Mouse (Mus musculus) testis, adult 2 months (tissue): Measurements from ENCODE around the gene Lmnb2. TPM values are rescaled to one million over a fixed set of nuclear protein-coding genes. Genes with fewer than 3 reads are reported as not detected.

Experiments
- H3K27ac ChIP-seq: fragments of 200-500 bp; 2 replicates; pipeline ENCODE4 v1.5.1; 2012; ENCODE audit warnings: low read depth, low read length; ENCODE audit not compliant: control insufficient read depth, insufficient read depth
- H3K27me3 ChIP-seq: fragments of 200-500 bp; 2 replicates; pipeline ENCODE4 v1.6.1; 2012; ENCODE audit warnings: mild to moderate bottlenecking, low read length, moderate library complexity; ENCODE audit not compliant: control insufficient read depth, insufficient read depth
- H3K36me3 ChIP-seq: fragments of 200-500 bp; 2 replicates; pipeline ENCODE4 v1.6.1; 2012; ENCODE audit warnings: mild to moderate bottlenecking, low read length; ENCODE audit not compliant: control insufficient read depth, insufficient read depth
- H3K4me1 ChIP-seq: fragments of 200-500 bp; 2 replicates; pipeline ENCODE4 v1.6.1; 2012; ENCODE audit warnings: low read length; ENCODE audit not compliant: control insufficient read depth, insufficient read depth
- H3K4me3 ChIP-seq: fragments of 200-500 bp; 2 replicates; pipeline ENCODE4 v1.5.1; 2012; ENCODE audit warnings: low read depth, mild to moderate bottlenecking, low read length, moderate library complexity, mixed read lengths; ENCODE audit not compliant: control insufficient read depth
- CTCF ChIP-seq: fragments of 200-500 bp; IDR thresholded peaks from 2 replicates; pipeline ENCODE4 v1.5.1; 2012; ENCODE audit warnings: low read depth, mild to moderate bottlenecking, inconsistent platforms, low read length, moderate library complexity; ENCODE audit not compliant: control insufficient read depth, insufficient read depth, insufficient replicate concordance
- POLR2A ChIP-seq: fragments of 200-500 bp; IDR thresholded peaks from 2 replicates; pipeline ENCODE4 v1.6.1; 2012; ENCODE audit warnings: low read depth, mild to moderate bottlenecking, inconsistent platforms, low read length, moderate library complexity; ENCODE audit not compliant: control insufficient read depth
- polyA plus RNA-seq: library from polyadenylated mRNA; depleted of rRNA; stranded (reverse); fragments of >200 nt; gene quantifications from 2 replicates; pipeline ENCODE4 v1.2.3, GENCODE M21; 2012

Lmnb2 gene
- polyA plus RNA-seq, 1 experiment: 177 TPM

GRCm38 (mm10) chr10:80911354-80911753 is 6.7 kb downstream of the Lmnb2 start:
- Histone ChIP-seq H3K4me1 (peaks cover 3% of the 10 kb centered on the region; the same call in 1 of the 2 replicates), H3K4me3 (no peak overlapping the region), H3K27ac (no peak overlapping the region), H3K36me3 (no peaks in the 10 kb centered on the region), H3K27me3 (no peaks in the 10 kb centered on the region)
- TF ChIP-seq CTCF (no peak), POLR2A (no peak)

- no peak overlapping the region for H3K27ac ChIP-seq
- H3K4me1 ChIP-seq: peaks cover 5% of the 10 kb centered on the region; the same call in 1 of the 2 replicates
- TF ChIP-seq CTCF (no peak), POLR2A (no peak)
- no peak overlapping the region; the same call in 1 of the 2 replicates for H3K4me3 ChIP-seq
- no peaks in the 10 kb centered on the region for H3K27me3 ChIP-seq
- H3K36me3 ChIP-seq: no peaks in the 10 kb centered on the region
These were observed 8.5 kb downstream of the Lmnb2 start for GRCm38 (mm10) chr10:80909375-80910162.

- no peaks in the 10 kb centered on the region for H3K27me3 ChIP-seq
- no peak overlapping the region for H3K27ac ChIP-seq
- TF ChIP-seq POLR2A (no peak), CTCF (no peak)
- H3K4me3 ChIP-seq: peak overlapping the region; percentile 87
- peaks cover 13% of the 10 kb centered on the region for H3K4me1 ChIP-seq
- no peaks in the 10 kb centered on the region for H3K36me3 ChIP-seq
These were observed 13.3 kb downstream of the Lmnb2 start for GRCm38 (mm10) chr10:80904709-80905108.

- Histone ChIP-seq H3K4me1 (peaks cover 15% of the 10 kb centered on the region), H3K36me3 (no peaks in the 10 kb centered on the region), H3K27me3 (no peaks in the 10 kb centered on the region), H3K4me3 (peak overlapping the region; percentile 87), H3K27ac (no peak overlapping the region)
- no peak for TF ChIP-seq CTCF
- TF ChIP-seq POLR2A: no peak
These were observed 13.9 kb downstream of the Lmnb2 start for GRCm38 (mm10) chr10:80904004-80904693.

GRCm38 (mm10) chr10:80903282-80903681 is 14.8 kb downstream of the Lmnb2 start:
- peaks cover 16% of the 10 kb centered on the region for H3K4me1 ChIP-seq
- no peaks in the 10 kb centered on the region for H3K27me3 ChIP-seq
- no peaks in the 10 kb centered on the region for H3K36me3 ChIP-seq
- TF ChIP-seq POLR2A (no peak), CTCF (no peak)
- H3K27ac ChIP-seq: no peak overlapping the region
- H3K4me3 ChIP-seq: peak overlapping the region; percentile 87

GRCm38 (mm10) chr10:80902273-80902940 is 15.6 kb downstream of the Lmnb2 start:
- H3K36me3 ChIP-seq: no peaks in the 10 kb centered on the region
- TF ChIP-seq CTCF (no peak), POLR2A (no peak)
- no peaks in the 10 kb centered on the region for H3K27me3 ChIP-seq
- H3K4me1 ChIP-seq: peaks cover 24% of the 10 kb centered on the region
- peak overlapping the region; percentile 87 for H3K4me3 ChIP-seq
- no peak overlapping the region for H3K27ac ChIP-seq

- Histone ChIP-seq H3K4me1 (peaks cover 29% of the 10 kb centered on the region), H3K27ac (no peak overlapping the region), H3K4me3 (peak overlapping the region; percentile 87), H3K27me3 (no peaks in the 10 kb centered on the region), H3K36me3 (no peaks in the 10 kb centered on the region)
- TF ChIP-seq POLR2A (no peak), CTCF (no peak)
These were observed 16.4 kb downstream of the Lmnb2 start for GRCm38 (mm10) chr10:80901409-80902272.
